Mouse (Mus musculus) layer of hippocampus, postnatal 10 days (tissue): ENCODE measurements around the gene Tomm22. TPM values are rescaled to one million over a fixed set of nuclear protein-coding genes. Genes with fewer than 3 reads are reported as not detected.

Source experiments
- DNase-seq, 2 experiments: peaks; one replicate each; pipeline ENCODE4 v3.0.0; 2021; ENCODE audit warnings: low spot score in 2 of 2
- total RNA-seq, 2 experiments: library from RNA; stranded (reverse); gene quantifications; 2 replicates each; pipeline ENCODE4 v1.2.3; 2021

The Tomm22 gene
- total RNA-seq, 2 experiments from 2014 or later, result 99.9 to 107 TPM

DNA sequence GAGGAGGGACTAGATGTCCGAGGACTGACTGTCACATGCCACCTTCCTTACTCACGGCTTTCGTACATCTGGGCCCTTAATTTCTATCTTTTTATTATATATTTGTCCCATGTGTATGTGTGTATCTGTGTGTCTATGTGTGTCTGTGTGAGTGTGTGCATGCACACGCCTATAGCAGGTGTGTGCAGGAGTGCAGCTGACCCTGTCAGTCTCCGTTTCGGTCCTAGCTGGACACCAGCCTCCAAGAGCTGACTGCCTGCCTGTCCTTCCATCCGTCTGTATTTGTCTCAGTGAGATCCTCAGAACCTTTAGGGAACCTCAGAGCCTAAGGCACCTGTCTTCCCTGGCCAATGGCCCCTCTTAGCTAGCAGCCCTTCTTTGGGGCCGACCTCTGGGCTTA lies 49.6 kb downstream of the Tomm22 start:
- no peak for DNase-seq

DNA sequence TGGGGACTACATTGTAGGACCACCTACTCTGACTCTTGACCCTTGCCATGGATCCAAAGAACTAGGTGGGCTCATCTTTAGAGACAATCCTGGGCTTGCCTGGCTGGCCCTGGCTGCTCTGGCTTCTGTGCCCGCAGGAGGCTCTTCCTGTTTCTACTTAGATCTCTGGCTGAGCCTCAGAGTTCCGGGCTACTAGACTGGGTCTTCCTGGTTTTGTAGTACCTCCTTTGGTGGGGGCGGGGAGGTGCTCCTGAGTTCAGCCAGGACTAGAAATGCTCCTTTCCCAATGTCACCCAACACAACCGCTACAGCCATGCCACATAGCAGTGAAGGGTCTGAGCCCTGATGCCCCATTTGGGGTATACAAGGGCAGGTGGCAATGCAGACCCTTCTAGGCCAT lies 50.1 kb downstream of the Tomm22 start:
- no peak for DNase-seq

Other genes starting within 250 kb of the Tomm22 start
- 100 to 1,000 TPM; 172 to 178 TPM for gene Csnk1e, start 215.3 kb upstream of the Tomm22 start, total RNA-seq
- 10 to 100 TPM; 57.7 to 66.4 TPM for gene Kcnj4, start 165.6 kb upstream of the Tomm22 start, total RNA-seq
- gene Kdelr3, start 154.4 kb upstream of the Tomm22 start, total RNA-seq, result 1 to 10 TPM; 1.0 to 1.3 TPM
- 100 to 1,000 TPM; 381 to 420 TPM for gene Ddx17, start 124.1 kb upstream of the Tomm22 start, total RNA-seq
- gene Dmc1, start 65.8 kb upstream of the Tomm22 start, total RNA-seq, result 1 to 10 TPM; 1.3 to 1.7 TPM
- 10 to 100 TPM in 1 of 2 experiments, 1 to 10 TPM in 1; 9.2 to 10.1 TPM for gene Fam227a, start 11.9 kb upstream of the Tomm22 start, total RNA-seq
- 10 to 100 TPM; 55.6 to 56.6 TPM for gene Cby1, start 11.7 kb upstream of the Tomm22 start, total RNA-seq
- gene Josd1, start 17.1 kb downstream of the Tomm22 start, total RNA-seq, result 10 to 100 TPM; 36.6 to 40.5 TPM
- 10 to 100 TPM; 42.5 to 46.8 TPM for gene Gtpbp1, start 20.0 kb downstream of the Tomm22 start, total RNA-seq
- 10 to 100 TPM; 16.1 to 19.1 TPM for gene Sun2, start 71.7 kb downstream of the Tomm22 start, total RNA-seq
- 10 to 100 TPM; 31.9 to 33.4 TPM for gene Dnal4, start 107.0 kb downstream of the Tomm22 start, total RNA-seq
- gene Nptxr, start 133.9 kb downstream of the Tomm22 start, total RNA-seq, result 100 to 1,000 TPM; 648 to 749 TPM
- gene Npcd, start 163.4 kb downstream of the Tomm22 start, total RNA-seq, result 10 to 100 TPM; 12.5 to 13.3 TPM
- gene Cbx6, start 163.8 kb downstream of the Tomm22 start, total RNA-seq, result 100 to 1,000 TPM; 252 to 277 TPM
- gene Apobec3, start 220.8 kb downstream of the Tomm22 start, total RNA-seq, result 1 to 10 TPM; 6.9 to 7.0 TPM